Mouse (Mus musculus) urinary bladder, postnatal 10 days (tissue): ENCODE results near the gene Chst11.

Experiments used
- DNase-seq: peaks from one replicate; pipeline ENCODE4 v3.0.0; 2022; ENCODE audit warnings: low spot score

Gene Chst11

DNA sequence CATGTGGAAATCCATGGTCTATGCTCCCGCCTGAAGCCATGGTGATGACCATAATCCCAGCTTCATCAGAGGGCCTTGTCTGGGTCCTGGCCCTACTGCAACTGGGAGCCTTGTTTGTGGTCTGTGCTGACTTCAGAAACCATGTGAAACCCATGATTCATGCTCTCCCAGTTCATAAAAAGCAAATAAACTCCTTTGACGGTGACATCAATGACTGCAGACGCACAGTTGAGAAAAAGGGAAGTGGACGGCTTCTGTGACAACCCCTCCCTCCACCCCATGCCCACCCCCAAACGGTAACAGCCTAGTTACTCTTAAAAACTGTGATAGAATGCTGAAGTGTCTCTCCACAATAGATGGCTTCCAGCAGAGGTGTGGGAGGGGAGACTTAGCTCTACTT is 230.3 kb downstream of the Chst11 start:
- DNase-seq = no peak

DNA sequence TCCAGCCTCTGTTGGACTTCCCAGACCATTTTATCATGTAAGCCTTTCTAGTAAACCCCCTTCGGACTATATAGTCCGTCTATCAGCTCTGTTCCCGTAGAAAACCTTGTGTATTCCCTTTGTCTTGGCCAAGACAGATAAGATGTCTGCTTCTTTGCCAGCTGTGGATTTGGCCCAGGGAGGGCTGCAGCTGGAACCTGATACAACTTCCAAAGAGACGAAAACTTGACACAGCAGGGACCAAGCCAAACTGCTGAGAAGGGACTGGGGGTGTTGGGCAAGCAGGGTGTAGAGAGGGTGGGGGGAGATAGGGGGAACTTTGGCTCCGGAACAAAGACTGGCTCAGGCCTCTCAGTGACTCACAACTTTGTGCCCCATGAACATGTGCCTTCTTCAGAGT is 232.0 kb downstream of the Chst11 start:
- DNase-seq = no peak

DNA sequence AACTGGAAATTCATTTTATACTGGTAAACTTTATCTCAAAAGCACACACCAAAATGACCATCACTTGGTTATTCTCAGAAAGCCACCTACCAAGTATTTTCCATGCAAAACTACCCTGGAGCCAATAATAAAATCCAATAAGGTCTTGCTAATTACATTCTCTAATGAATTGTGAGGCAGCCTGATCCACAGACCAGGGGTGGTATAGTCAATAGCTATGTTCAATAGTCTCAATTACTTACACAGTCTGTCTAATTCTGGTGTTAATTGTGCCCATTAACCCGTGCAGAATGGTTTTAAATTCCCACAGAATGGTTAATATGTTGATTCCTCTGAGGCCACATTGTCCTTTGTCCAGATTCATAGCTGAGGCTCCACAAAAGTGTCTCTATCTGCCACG is 233.5 kb downstream of the Chst11 start:
- no peak for DNase-seq

DNA sequence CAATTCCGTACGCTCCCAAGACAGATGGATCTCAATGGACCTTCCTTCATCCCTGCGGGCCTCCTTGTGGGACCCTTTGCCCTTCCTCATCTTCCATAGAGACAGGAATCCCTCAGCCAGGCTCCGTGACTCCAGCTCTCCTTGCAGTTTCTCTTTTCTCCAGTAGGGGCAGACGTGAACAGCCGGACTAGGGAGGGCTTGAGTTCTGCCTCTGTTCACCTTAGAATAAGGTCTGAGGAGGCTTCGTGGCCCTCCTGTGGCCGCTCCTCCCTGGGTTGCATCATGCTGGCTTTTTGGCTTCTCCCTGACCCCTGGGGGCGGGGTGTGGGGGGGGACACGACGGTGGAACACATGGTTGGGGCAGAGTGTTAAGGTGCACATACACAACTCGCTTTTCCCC is 234.4 kb downstream of the Chst11 start:
- DNase-seq = no peak

DNA sequence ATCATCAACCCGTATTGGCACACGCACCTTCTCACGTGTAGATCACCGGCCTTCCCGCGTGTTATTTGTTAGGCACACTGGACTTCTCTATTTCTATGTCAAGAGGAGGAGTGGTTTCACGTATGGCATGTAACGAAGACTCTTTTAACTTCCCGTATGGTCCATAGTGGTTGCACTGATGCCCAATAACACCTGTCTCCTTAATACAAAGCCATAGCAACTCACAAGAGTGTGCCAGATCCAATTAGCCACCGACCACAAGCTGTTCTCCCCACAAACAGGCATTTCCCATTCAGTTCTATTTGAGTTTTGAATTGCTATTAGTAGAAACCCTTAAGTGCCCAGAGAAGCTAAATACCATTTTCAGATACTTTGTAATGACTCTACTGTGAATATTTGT is 234.9 kb downstream of the Chst11 start:
- no peak for DNase-seq

DNA sequence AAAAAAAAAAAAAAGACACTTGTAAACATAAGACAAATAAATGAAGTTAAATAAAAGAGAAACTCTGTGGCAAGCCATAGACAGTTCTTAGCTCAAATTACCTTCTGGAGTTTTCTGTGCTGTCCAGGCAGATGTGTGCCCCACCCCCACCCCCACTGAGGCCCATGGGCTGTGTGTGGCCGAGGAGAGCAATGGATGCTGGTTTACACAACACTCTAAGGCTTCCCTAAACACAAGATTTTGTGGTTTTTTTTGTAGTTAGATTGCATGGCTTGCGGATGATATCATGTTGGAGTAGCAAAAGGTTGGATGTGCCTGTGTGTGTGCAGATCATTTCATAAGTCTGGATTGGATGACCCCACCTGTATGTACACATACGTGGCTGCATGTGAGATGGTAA is 235.5 kb downstream of the Chst11 start:
- no peak for DNase-seq

DNA sequence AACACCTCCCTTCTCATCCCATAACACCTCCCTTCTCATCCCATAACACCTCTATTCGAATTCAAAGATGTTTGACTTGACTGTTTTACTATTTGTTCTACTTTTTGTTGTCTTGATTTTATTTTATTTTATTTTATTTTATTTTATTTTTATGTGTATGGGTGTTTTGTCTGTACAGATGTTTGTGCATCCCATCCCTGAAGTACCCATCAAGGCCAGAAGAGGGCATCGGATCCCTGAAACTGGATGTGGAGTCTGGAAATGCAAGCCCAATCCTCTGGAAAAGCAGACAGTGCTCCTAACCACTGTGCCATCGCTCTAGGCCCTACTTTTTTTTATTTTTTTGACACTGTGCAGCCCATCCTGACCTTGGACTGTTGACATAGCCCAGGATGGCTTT is 239.7 kb downstream of the Chst11 start:
- no peak for DNase-seq

DNA sequence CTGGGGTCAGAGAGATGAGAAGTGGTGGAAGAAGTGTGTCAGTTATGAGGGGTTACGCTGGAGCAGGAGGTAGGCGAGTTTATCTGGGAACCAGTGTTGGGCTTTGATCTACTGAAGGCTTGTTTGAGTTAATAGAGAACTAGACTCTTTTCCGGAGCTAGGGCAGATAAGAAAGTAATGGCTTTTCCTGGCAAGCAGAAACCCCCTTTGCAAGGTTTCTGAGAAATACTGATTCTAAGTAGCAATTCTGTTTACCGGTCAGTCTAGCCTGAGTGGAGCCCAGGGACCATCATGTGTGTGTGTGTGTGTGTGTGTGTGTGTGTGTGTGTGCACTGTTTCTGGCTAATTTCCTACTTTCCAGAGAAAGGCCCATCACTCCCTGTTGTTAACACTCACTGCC is 243.3 kb downstream of the Chst11 start:
- DNase-seq = no peak

DNA sequence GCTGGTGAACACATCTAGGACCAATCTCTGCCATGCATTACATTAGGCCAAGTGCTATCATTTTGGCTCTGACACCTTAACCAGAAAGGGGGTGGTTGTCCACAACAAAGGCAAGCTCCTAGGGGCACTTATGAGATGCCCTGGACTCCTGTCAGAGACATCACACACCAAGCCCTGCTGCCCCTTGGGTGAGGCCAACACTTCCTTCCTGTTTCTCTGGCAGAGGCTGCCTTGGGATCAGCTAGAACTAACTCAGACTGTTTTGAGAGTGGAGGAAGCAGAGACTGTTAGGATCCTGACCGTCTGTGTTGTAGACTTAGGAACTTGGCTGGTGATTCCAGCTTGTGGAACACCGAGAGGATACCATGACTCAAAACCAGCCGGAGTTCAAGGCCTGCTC is 248.7 kb downstream of the Chst11 start:
- no peak for DNase-seq

DNA sequence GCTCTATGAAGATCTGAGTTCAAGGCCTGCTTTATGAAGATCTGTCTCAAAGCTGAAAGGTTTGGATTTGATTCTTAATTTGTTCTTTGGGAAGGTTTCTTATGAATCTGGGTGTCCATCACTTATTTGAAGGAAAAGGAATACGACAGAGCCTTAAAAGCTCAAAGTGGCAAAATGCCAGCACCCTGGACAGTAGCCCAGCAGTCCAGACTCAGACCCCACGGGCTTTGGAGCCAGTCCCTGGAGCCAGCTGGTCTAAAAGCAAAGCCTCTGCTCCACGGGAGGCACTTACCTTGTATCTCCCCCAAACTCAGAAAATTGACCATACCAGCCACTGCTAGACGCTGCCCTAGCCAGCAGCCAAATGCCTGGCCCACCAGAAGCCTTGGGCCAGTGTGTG is 249.1 kb downstream of the Chst11 start:
- no peak for DNase-seq

DNA sequence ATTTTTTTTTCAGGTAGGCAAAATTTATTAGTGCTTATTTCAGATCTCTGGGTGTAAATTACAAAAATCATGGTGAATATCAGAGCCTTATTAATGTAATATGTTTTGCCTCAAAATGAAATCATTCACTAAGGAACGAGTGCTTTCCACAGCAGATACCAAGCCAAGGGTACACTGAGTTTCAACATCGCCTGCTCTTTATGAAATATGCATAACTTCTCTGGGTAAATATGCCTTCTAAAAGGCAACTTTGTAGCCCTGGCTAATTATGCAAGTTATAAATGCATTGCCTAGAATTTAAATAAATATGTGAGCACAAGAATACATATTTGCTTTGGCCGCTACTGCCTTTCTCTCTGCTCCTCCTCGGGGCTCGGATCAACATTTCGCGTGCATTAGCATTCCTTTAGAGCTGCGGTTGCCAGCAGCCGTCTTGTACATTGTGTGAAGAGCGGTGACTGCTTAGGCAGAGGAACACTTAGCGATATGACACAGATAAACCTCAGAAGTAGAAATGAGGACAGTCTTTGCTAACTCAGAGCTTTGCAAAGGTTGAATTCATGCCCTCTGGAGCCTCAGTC is 256.9 kb downstream of the Chst11 start:
- no peak for DNase-seq

DNA sequence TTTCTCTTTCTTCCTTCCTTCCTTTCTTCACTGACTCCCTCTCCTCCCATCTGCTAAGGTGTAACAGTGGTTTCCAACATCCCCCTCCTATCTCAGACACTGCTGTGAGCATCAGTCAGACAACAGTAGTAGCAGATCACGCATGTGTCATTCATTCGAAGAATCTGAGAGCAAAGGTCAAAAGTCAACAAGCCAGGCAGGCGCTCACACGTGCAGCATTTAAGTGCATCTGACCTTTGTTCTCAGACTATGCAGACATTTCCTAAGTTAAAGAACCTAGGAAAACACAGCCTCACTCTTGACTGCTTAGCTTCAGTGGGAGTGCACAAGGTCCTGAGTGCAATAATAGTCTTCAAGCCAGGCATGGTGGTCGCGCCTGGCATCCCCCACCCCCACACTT is 258.8 kb downstream of the Chst11 start:
- no peak for DNase-seq
